Mouse (Mus musculus) brain, adult 2 months (tissue): ENCODE data around the gene Coro2a.
A peak's percentile ranks its signal among the peaks of the same experiment; 100 is the strongest.

Experiments used
- DNase-seq: peaks from one replicate; pipeline ENCODE4 v3.0.0; 2011; ENCODE audit warnings: low read depth, low spot score

The Coro2a gene

DNA sequence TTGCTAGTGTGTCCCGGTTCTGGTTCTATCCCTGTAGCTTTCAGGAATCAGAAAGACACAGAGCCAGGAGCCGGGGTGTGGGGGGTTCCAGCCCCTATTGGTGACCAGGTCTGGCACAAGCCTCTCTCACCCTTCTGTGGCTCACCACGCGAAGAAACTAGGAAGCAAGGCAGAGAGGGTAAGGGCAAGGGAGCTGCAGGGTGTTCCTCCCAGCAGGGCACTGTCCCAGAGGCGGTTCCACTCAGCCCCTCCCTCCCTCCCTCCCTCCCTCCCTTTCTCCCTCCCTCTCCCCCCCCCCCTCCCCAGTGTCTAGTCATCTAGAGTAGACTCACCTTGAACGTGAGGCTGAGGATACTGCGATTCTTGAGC, 74.5 kb downstream of the Coro2a start:
- no peak for DNase-seq

GRCm38 (mm10) chr4:46526798-46527557, 75.0 kb downstream of the Coro2a start:
- no peak for DNase-seq

DNA sequence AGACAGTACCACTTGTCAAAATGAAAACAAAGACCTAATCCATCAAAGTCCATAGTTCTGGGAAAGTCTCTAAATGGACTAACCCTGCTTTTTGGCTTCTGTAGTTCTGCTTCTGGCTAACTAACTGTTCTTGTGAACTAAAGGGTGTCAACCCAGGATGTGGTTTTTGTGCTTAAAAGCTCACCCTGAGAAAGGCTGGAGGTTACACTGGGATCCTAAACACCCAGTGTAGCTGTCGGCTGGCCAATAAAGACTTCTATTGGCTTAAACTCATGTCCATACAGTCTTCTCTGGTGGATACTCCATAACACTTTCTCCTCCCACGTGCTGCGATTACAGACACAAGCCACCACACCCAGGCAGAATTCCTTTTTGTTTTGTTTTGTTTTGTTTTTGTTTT, 75.8 kb downstream of the Coro2a start:
- DNase-seq, result no peak

GRCm38 (mm10) chr4:46523324-46523723, 78.7 kb downstream of the Coro2a start:
- no peak for DNase-seq

- DNase-seq, result no peak
These were observed 80.5 kb downstream of the Coro2a start for GRCm38 (mm10) chr4:46521457-46521856.

DNA sequence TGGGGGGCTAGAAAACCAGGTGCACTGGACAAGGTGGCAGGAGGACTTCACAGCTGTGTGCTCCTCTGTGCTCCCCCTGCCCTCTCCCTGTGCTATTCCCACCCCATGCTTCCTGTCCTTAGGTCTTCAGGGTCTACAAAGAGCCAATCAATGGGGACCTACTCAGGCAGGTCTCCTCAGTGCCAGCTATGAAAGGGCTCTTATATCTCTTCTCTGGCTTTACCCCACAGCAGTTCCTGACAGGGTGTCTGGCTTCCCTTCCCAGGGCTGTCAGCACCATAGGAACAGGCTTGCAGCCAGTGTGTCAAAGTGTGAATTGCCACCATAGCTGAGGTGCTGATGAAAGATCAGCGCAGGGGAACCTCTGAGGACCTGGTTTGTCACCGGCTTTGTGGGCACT, 81.5 kb downstream of the Coro2a start:
- DNase-seq, result no peak

DNA sequence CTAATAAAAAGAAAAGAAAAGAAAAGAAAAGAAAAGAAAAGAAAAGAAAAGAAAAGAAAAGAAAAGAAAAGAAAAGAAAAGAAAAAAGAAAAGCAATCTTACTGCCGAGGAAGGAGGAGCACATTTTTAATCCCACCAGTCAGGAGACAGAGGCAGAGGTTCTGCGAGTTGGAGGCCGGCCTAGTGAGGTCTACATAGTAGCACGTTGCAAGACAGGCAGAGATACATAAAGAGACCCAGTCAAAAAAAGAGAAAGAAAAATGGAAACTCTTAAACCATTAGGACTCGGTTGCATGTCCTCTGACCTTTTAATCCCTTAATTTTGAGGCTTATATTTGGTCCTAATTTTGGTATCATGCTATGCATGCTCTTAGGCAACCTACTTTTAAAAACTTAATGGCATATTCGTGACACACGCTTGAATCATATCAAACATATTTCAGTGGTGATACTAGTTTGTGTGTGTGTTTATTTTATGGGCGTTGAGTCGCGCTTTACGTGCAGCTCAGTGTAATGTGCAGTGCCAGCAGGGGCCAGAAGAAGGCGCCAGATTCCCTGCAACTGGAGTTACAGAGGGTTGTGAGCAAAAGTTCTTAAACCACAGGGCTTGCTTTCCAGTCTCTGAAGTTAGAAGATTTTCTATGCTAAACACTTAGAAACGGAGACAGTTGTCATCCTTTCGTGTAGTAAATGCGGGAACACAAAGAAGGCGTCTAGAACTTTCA, 94.1 kb downstream of the Coro2a start:
- DNase-seq, result peak; percentile 79

GRCm38 (mm10) chr4:46506801-46507610, 95.0 kb downstream of the Coro2a start:
- DNase-seq, result peak; percentile 96

GRCm38 (mm10) chr4:46505361-46506057, 96.5 kb downstream of the Coro2a start:
- peak; percentile 32 for DNase-seq

- no peak for DNase-seq
These were observed 98.1 kb downstream of the Coro2a start for GRCm38 (mm10) chr4:46503881-46504280.

DNA sequence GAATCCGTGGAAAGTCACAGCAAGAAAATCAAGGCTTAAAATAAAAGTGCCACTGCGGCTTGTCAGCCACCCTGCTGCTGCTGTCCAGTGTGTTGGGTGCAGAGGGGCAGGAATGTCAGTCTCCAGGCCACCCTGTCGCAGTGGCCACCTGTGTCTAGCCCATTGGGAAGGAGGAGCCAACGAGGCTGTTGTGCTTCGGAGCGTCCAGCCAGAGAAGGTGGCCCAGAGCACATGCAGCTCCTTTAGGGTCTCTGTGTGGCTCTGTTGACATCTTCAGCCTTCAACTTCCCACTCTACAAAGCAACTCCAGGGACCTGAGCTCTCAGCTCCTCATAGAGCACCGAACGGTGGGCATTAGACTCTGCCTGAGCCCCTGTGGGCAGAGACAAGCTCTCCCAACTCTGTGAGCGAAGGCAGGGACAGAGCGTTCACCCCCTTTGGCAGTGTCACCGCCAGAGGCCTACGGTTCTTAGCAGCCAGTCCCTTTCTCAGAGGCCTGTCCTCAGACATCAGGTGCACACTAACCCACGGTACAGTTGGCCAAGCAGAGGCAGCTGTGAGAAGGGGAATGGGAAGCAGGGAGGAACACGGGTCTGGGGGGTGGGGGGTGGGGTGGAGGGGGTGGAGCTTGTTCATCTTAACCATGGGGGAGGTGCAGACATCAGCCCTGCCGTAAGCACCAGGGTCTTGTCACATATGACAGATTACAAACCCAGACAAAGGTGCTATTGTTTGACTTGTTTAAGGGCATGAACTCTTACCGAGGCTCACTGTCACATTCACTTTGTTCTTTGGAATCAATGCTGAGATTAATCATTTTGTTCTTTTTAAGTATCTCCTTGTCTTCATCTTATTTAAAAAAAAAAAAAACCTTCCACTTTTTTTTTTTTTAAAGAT, 99.1 kb downstream of the Coro2a start:
- no peak for DNase-seq

DNA sequence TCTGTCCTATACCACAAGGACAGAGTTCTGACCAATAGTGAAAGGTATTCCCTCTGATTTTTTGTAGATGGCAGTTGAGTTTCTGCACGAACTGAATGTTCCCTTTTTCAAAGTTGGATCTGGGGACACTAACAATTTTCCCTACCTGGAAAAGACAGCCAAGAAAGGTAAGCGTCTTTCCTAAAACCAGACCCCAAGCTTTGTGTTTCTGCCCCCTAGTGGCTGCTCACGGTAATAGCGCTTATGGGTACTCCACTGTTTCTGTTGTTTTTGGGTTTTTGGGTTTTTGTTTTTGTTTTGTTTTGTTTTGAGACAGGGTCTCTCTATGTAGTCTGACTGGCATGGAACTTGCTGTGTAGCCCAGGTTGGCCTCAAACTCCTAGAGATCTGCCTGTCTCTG, 103.0 kb downstream of the Coro2a start:
- peak; percentile 58 for DNase-seq

DNA sequence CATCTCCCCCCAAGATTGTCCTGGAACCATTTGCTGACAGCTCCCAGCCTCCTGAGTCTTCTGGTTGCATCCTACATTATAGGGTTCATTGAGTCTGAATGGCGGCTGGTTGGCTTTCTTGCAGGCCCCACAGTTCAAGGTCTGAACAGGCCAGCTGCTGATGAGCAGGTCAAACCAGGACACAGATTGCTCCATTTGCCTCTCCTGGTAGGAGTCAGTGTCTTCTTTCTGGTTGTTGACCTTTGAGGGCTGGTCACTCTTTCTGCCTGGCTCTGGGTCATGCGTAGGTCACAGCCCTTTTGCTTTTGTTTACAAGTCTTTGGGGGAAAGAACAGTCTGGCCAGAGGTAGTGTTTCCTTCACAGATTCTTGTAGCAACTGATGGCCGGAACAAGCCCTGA, 103.5 kb downstream of the Coro2a start:
- no peak for DNase-seq

DNA sequence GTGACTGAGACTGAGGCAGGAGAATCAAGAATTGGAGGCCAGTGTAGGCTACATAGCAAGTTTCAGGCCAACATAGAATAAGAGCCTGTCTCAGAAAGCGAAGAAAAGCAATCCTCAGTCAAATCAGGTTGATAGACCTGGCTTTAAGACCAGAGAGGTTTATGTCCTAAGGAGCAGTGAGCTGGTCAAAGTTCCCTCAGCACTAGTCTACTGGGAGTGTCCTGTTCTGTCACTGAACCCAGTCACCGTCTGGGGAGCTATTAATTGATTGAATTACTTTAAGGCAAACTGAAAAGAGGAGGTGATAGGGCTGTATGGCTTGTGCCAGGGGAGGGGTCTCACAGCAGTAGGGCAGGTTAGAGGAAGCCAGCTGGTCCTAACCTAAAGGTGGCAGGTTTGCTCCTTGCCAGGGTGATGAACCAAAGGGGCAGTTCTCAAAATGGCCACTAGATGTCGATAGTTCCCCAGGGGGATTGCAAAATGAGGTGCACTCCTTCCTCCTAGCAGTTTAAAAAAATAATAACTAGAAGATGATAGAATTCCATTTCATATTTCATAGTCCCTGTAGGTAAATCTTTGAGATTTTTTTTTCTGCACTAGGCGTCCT, 104.6 kb downstream of the Coro2a start:
- peak; percentile 83 for DNase-seq

DNA sequence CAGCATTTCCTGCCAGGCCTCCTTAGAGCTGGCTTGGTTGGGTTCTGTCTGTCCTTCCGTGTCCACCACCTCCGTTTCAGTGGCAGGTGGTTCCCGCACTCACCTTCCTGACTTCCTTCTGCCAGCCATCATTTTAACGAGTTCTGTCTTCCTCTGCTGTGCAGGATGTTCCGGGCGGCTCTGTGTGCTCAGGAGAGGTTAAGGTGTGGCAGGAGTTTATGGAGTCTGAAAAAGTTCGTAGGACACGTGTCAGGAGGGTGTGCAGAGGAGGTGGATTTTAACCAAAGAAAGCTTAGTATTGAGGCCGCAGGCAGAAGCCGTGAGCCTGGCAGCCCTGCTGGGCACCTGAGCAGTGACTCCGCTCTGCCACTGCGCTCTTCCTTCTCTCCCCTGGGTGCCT, 106.5 kb downstream of the Coro2a start:
- no peak for DNase-seq

DNA sequence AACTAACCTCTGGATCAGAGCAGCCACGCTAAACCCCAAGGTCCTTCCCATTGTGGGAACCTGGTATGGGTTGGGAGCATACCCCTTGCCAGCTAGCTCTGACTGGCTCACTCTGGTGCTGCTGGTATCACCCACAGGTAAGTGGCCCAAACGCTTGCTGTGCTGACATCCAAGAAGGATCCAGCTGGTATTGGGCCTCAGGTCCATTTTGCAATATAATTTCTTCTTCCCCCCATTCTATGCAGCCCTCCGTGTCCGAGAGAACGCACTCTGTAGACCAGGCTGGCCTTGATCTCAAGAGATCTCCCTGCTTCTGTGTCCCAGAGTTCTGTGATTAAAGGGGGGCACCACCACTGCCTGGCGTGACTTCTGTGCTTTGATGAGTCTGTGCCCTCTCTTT, 108.9 kb downstream of the Coro2a start:
- DNase-seq, result no peak

DNA sequence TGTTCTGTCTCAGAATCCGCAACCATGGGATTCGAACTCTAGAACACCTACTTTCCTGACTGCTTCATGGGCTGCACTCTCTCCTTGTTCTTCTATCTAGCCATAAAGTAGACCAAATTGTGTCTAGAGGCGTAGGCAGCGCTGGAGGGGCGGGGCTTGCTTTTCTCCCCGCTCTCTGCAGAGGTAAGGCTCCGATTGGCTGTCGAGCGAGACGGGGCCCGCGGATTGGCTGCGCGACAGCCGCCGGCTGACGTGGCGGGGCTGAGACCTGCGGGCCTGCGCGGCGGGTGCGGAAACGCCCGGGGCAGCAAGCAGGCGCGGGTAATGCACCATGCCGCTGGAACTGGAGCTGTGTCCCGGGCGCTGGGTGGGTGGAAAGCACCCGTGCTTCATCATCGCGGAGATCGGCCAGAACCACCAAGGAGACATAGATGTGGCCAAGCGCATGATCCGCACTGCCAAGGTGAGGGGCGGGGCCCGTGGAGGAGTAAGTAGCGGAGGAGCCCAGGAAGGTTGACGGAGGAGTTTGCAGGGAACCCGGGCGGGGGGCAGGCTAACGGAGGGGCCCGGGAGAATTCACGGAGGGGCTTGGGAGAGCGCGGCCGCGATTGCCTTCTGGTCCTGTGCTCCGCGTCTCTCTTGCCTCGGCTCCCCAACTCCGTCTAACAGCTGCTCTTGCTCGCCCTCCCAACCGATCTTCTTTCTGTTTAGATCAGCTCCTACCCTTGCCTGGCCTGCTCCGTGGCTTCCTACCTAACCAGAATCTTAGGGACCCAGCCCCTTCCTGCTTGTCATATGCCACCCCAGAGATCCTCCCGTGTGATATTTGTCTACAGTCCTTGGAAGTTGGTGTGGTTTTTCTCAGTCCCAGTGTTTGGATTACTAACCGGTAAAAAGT, 112.7 kb downstream of the Coro2a start, which contains the start of gene Nans:
TSS of gene Nans (plus strand) at position 221 of the 898 bp plus-strand sequence.
- DNase-seq, result peak; percentile 98

- DNase-seq, result no peak
These were observed 114.7 kb downstream of the Coro2a start for GRCm38 (mm10) chr4:46487348-46487747.
